In the genomic region with DNA sequence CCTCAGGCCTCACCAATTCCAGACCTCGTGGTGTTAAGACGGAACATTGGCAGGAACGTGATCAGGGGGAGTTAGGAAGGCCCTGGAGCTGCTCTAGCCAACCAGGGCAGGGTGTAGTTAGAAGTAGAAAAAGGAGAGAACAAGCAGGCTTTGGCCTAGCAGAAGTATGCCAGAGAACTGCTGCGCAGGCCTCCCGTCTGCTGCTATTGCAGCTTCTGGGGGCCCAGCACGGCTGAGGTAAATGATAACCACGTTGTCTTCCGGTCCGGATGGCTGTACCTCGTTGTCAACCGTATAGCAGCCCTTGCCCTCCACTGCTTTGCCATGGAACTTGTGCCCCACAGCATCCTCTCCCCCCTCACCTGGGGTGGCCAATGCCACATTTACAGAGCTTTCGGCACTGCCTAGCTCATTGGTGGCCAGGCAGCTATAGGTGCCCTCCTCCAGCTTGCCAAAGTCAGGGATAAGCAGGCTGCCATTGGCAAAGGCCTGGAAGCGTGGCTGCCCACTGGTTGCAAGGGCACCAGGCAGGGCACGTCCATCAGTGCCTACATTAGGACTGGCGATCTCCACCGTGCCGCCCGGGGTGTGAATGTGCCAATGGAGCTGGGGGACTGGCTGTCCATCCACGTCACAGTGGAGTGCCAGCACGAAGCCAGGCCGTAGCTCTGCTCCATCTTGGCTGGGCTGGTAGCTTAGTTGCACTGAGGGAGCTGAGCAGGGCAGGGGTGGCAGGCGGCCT, we compare ENCODE assay signal across 13 mouse cellular contexts. TPM values are rescaled to one million over a fixed set of nuclear protein-coding genes. Genes with fewer than 3 reads are reported as not detected.
DNase-seq lines count a peak whose midpoint lies in the region; ATAC-seq and TF ChIP-seq lines count a peak whose summit lies in the region.
"Had no signal": no experiment of that assay in that cellular context is flagged by ENCODE, and none has a peak within 500 bp of the region (broad histone marks: within the 10 kb centered on the region; RNA-seq: fewer than 3 reads in every experiment).

No protein-coding gene starts in this region.

- H3K79me2 ChIP-seq in myocyte (ENCODE audit: control insufficient read depth, insufficient read depth), result no peaks in the 10 kb centered on the region

- peak overlapping the region; percentile 65 for H3K4me2 ChIP-seq in embryonic facial prominence, embryonic 14.5 days (ENCODE audit: low read depth, low read length)
- peak overlapping the region; percentile 71 for H3K4me2 ChIP-seq in myocyte (ENCODE audit: low read depth)
- H3K4me2 ChIP-seq: liver, embryonic 13.5 days; midbrain, embryonic 13.5 days had no signal

- no peak for TF ChIP-seq POLR2A in myocyte (IDR thresholded peaks at IDR 0.05; ENCODE audit: insufficient read length, low read depth)

- H3K4me3 ChIP-seq in embryonic facial prominence, embryonic 14.5 days (ENCODE audit: low read depth, low read length), result peak overlapping the region; percentile 38
- H3K4me3 ChIP-seq in myocyte, result no peak overlapping the region
- H3K4me3 ChIP-seq: liver, embryonic 13.5 days; midbrain, embryonic 13.5 days had no signal

- no peak for ATAC-seq in embryonic facial prominence, embryonic 14.5 days (ENCODE audit: low read depth)
- ATAC-seq: Patski had no signal

- peak overlapping the region; percentile 61 for H3K9ac ChIP-seq in embryonic facial prominence, embryonic 14.5 days (ENCODE audit: low read depth, low read length)
- H3K9ac ChIP-seq: liver, embryonic 13.5 days; midbrain, embryonic 13.5 days had no signal

- H3K36me3 ChIP-seq in embryonic facial prominence, embryonic 14.5 days (ENCODE audit: control insufficient read depth, insufficient read depth, low read length), result no peaks in the 10 kb centered on the region
- H3K36me3 ChIP-seq in myocyte (ENCODE audit: control insufficient read depth, insufficient read depth), result no peaks in the 10 kb centered on the region
- H3K36me3 ChIP-seq: liver, embryonic 13.5 days; midbrain, embryonic 13.5 days had no signal

- no peaks in the 10 kb centered on the region for H3K27me3 ChIP-seq in embryonic facial prominence, embryonic 14.5 days (replicated peaks; ENCODE audit: control insufficient read depth, insufficient read depth, low read length)
- no peaks in the 10 kb centered on the region for H3K27me3 ChIP-seq in myocyte (ENCODE audit: control insufficient read depth, insufficient read depth, insufficient read length)
- H3K27me3 ChIP-seq: liver, embryonic 13.5 days; midbrain, embryonic 13.5 days; Patski had no signal

- H3K4me1 ChIP-seq in embryonic facial prominence, embryonic 14.5 days (ENCODE audit: control insufficient read depth, insufficient read depth, low read length), result peaks cover 66% of the 10 kb centered on the region
- H3K4me1 ChIP-seq: liver, embryonic 13.5 days had no signal

- intact Hi-C loops in heart, postnatal 25 days (cut with DNase I), result loop anchor here (5.0 kb wide), 1 partner anchor 155 kb away; a partner anchor contains a TSS
- intact Hi-C loops in left cerebral cortex, postnatal 4 days (cut with DNase I), result no loop called here
- intact Hi-C loops in left cerebral cortex, postnatal 36 days (cut with DNase I), result no loop called here

- DNase-seq in heart, adult 11 months, result peak; percentile 93
- DNase-seq in heart, postnatal 25 days (ENCODE audit: low spot score), result no peak
- peak; percentile 49 for DNase-seq in left cerebral cortex, postnatal 4 days
- DNase-seq in left cerebral cortex, postnatal 36 days (ENCODE audit: low spot score in 2 of 2), result no peak
- no peak for DNase-seq in embryonic facial prominence, embryonic 14.5 days (ENCODE audit: low spot score)
- DNase-seq in urinary bladder, postnatal 25 days (ENCODE audit: low spot score), result no peak
- DNase-seq in layer of hippocampus, postnatal 25 days (ENCODE audit: extremely low spot score in 1 of 2, low spot score in 1 of 2), result no peak
- DNase-seq: adrenal gland, postnatal 25 days; cerebellum, adult 2 months; liver, embryonic 13.5 days had no signal

- H3ac ChIP-seq in myocyte (ENCODE audit: control insufficient read depth, insufficient read length), result peak overlapping the region; percentile 23

- WGBS in embryonic facial prominence, embryonic 14.5 days, result 73% methylated on average over 22 of the region's 22 CpGs

- H3K9me3 ChIP-seq in embryonic facial prominence, embryonic 14.5 days (ENCODE audit: control insufficient read depth, low read length), result no peaks in the 10 kb centered on the region
- H3K9me3 ChIP-seq: liver, embryonic 13.5 days; midbrain, embryonic 13.5 days had no signal

- H3K27ac ChIP-seq in embryonic facial prominence, embryonic 14.5 days (replicated peaks; ENCODE audit: low read depth, low read length), result peak overlapping the region; percentile 96
- H3K27ac ChIP-seq: midbrain, embryonic 13.5 days had no signal

TF ChIP-seq in myocyte, 11 proteins besides CTCF, POLR2A, EP300 and RAD21:
- no peak for TF ChIP-seq POLR2AphosphoS2 (IDR thresholded peaks at IDR 0.05; ENCODE audit: insufficient read length, low read depth)
- no peak for TF ChIP-seq TCF3 (IDR thresholded peaks at IDR 0.05; ENCODE audit: insufficient read length, low read depth)
- TF ChIP-seq CEBPB (IDR thresholded peaks at IDR 0.05; ENCODE audit: insufficient read depth, poor library complexity, severe bottlenecking), result no peak
- no peak for TF ChIP-seq MYOD1 (IDR thresholded peaks at IDR 0.05; ENCODE audit: control insufficient read depth in 1 of 3, insufficient read length in 2 of 3, low read depth in 2 of 3)
- no peak for TF ChIP-seq E2F4 (IDR thresholded peaks at IDR 0.05; ENCODE audit: insufficient read depth)
- no peak for TF ChIP-seq TCF12 (IDR thresholded peaks at IDR 0.05; ENCODE audit: insufficient read depth, poor library complexity, severe bottlenecking)
- TF ChIP-seq SRF (IDR thresholded peaks at IDR 0.05; ENCODE audit: control insufficient read depth, insufficient read length, low read depth), result no peak
- no peak for TF ChIP-seq MAX (IDR thresholded peaks at IDR 0.05; ENCODE audit: low read depth)
- no peak for TF ChIP-seq MYOG (IDR thresholded peaks at IDR 0.05; ENCODE audit: control insufficient read depth in 1 of 3, insufficient read depth in 1 of 3, insufficient read length in 2 of 3, low read depth in 2 of 3)
- TF ChIP-seq USF1 (IDR thresholded peaks at IDR 0.05; ENCODE audit: low read depth), result no peak
- no peak for TF ChIP-seq REST (IDR thresholded peaks at IDR 0.05; ENCODE audit: insufficient read depth, insufficient read length)

RNA-seq across cellular contexts. Expression of a gene that starts 38.4 kb away (rescaled TPM):
- total RNA-seq in heart, postnatal 25 days (2021), result not detected
- total RNA-seq in left cerebral cortex, postnatal 4 days (2021), result under 1 TPM; 0.62 to 0.66 TPM
- 1 to 10 TPM in 1 of 2 experiments, under 1 TPM in 1; 0.49 to 1.1 TPM for total RNA-seq in left cerebral cortex, postnatal 36 days (2021)
- 0.25 and 0.54 TPM in 2 replicates for polyA plus RNA-seq in embryonic facial prominence, embryonic 14.5 days (2014; fragmentation: Nextera tagmentation; extraction: Ambion mirVana)
- not detected for polyA plus RNA-seq in myocyte (2012; fragmentation: generic; extraction: Trizol)
- total RNA-seq in layer of hippocampus, postnatal 25 days (2021), result 1 to 10 TPM in 1 of 2 experiments, under 1 TPM in 1; 0.49 to 2.4 TPM
- polyA plus RNA-seq: liver, embryonic 13.5 days had no signal

RNA-seq across cellular contexts. Expression of a gene that starts 47.1 kb away (rescaled TPM):
- total RNA-seq in heart, postnatal 25 days (2021), result 10 to 100 TPM; 31.4 to 33.0 TPM
- total RNA-seq in left cerebral cortex, postnatal 4 days (2021), result 10 to 100 TPM; 18.6 to 19.3 TPM
- total RNA-seq in left cerebral cortex, postnatal 36 days (2021), result 10 to 100 TPM; 13.8 to 16.8 TPM
- 118 and 137 TPM in 2 replicates for polyA plus RNA-seq in embryonic facial prominence, embryonic 14.5 days (2014; fragmentation: Nextera tagmentation; extraction: Ambion mirVana)
- polyA plus RNA-seq in myocyte (2012; fragmentation: generic; extraction: Trizol), result 30.3 TPM
- 10 to 100 TPM; 11.3 to 15.0 TPM for total RNA-seq in layer of hippocampus, postnatal 25 days (2021)

RNA-seq across cellular contexts. Expression of a gene that starts 47.1 kb away (rescaled TPM):
- total RNA-seq in heart, postnatal 25 days (2021), result 1 to 10 TPM; 1.0 to 1.2 TPM
- 100 to 1,000 TPM; 328 to 363 TPM for total RNA-seq in left cerebral cortex, postnatal 4 days (2021)
- total RNA-seq in left cerebral cortex, postnatal 36 days (2021), result 10 to 100 TPM; 75.1 to 80.7 TPM
- polyA plus RNA-seq in embryonic facial prominence, embryonic 14.5 days (2014; fragmentation: Nextera tagmentation; extraction: Ambion mirVana), result 2.5 and 3.1 TPM in 2 replicates
- polyA plus RNA-seq in myocyte (2012; fragmentation: generic; extraction: Trizol), result 0.32 TPM
- total RNA-seq in layer of hippocampus, postnatal 25 days (2021), result 100 to 1,000 TPM; 152 TPM

Comparison
In these comparisons a context has a peak if more than half of its experiments do, and no peak if none do; other contexts are left out.
1. DNase-seq: peak in heart, adult 11 months (single experiment) and left cerebral cortex, postnatal 4 days (single experiment); none in heart, postnatal 25 days (single experiment), left cerebral cortex, postnatal 36 days (0 of 2), embryonic facial prominence, embryonic 14.5 days (single experiment), urinary bladder, postnatal 25 days (single experiment) and layer of hippocampus, postnatal 25 days (0 of 2).
2. RNA of a gene that starts 47.1 kb away (total RNA-seq): 328 to 363 TPM in left cerebral cortex, postnatal 4 days, 152 TPM in layer of hippocampus, postnatal 25 days and 75.1 to 80.7 TPM in left cerebral cortex, postnatal 36 days; 1.0 to 1.2 TPM in heart, postnatal 25 days; every median in the first group is over 10 times any median in the second.